Mouse (Mus musculus) 416B (cell line): ENCODE measurements around the gene Tsen54.

ENCODE experiments used
- DNase-seq: peaks from one replicate; pipeline ENCODE4 v3.0.0; 2011; ENCODE audit warnings: low read depth

Tsen54 gene

DNA sequence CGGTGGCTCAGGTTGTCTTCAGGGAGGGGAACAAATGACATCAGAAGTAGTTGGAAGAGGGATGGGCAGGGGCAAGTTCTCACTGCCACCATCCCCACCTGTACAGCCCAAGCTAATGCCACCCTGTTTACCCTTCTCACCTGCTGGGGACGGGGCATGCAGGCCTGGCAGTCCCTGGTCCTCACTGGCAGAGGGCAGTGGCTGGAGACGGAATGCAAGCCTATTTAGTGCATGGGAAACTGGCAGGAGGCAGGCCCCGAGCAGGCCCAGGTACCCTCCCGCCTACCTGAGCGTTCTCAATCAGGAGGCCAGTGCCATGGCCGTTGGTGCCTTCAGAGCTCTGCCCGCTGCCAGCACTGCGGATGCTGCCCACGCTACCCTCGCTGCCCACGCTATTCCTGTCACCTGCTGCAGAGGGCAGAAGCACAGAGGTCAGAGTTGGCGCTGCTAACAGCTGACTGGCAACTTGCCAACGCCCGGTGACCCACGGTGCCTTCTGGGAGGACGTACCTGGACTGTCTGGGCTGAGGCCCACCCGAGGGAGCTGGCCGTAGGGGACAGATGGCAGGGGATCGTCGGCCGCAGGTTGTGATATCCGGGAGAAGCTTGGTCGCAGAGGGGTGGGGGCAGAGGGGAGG lies 11.3 kb upstream of the Tsen54 start:
- no peak for DNase-seq

DNA sequence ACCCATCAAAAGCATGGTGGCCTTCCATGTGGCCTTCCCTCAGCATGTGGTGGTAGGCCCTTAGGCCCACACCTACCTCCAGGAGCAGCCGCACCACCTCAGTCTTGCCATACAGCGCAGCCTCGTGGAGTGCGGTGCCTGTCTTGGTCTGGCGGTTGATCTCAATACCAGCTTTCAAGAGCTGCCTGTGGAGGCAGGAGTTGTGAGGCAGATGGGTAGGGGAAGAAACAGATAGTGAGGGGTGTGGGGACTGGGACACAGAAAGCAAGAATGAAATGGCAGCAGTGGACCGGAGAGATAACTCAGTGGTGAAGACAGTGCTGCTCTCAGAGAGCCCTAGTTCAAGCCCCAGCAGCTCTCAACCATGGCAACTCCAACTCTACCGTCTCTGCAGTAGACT lies 9.5 kb upstream of the Tsen54 start:
- DNase-seq: no peak

DNA sequence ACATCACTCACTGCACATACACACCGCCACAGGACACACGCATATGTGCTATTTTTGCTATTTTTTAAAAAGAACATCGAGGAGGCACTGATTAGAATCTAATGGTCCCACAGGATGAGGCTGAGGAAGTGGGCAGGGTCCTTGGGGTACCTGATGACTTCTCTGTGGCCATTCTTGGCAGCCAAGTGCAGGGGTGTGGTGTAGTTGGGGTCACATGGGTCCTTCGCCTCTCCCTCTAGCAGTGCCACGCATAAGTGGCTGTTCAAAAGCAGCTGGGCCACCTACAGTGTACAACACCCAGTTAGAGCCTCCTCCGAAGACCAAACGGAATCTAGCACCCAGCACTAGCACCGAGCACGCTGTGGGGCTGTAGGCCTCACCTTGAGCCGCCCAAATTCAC lies 8.4 kb upstream of the Tsen54 start:
- DNase-seq: peak; percentile 76

DNA sequence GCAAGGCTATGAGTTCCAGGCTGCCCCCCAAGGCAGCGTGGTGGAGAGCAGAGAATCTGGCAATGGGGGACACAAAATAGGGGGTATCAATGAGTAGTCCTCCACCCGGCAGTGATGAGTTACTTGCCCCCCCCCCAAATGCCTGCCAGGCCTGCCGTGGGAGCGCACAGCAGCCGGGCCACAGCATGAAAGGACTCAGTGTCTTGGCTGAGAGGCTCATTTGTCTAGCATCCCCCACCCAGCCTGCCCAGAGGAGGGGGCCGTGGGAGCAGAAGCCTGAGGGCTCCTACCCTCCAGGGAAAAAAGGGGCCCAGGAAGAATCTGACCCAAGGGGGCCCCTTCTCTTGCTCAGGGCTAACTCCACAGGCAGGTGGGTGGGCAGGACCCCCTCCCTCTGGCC lies 7.2 kb upstream of the Tsen54 start:
- DNase-seq: no peak

DNA sequence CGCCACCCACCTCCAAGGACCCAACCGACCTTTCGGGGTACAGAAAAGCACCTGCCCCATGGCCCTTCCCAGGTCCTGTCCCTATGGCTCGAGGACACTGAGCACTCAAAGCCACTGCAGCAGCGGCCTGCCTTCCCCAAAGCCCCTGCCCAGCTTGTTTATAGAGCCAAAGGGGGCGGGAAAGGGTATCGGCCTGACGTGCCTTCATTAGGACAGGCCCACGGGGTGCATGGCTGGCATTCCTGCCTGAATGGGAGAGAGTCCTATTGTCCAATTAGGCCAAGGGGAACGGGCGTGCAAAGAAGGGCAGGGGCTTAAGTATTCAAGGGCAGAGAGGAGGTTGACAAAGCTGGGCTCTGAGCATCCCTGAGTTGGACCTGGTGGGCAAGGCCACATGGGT lies 6.6 kb upstream of the Tsen54 start:
- DNase-seq: no peak

DNA sequence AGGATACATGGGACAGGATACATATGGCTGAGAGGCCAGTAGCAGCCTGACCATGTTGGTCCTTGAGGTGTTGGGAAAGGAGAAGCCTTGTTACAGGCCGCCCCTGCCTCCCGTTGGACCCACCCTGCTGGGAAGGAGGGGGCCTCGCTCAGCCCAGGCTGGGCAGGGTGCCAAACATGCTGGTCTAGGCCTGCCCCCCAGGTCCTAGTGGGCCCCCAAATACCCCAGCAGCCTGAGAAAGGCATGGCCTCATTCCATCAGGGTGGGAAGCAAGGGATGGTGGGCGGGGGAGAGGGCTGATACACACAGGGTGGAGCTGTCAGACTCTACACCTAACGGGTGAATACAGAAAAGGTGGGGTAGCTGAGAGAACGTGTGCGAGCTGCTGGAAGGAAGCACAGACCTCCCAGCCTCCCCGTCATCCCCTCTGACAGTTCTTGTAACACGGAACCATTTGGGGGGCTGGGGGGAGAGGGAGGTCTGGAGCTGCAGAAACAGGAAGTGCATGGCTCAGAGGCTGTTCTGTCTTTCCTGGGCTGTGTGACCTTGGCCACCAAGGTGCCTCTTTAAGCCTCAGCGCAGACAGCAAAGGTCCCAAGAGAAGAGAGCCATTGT lies 5.7 kb upstream of the Tsen54 start:
- DNase-seq: peak; percentile 24

DNA sequence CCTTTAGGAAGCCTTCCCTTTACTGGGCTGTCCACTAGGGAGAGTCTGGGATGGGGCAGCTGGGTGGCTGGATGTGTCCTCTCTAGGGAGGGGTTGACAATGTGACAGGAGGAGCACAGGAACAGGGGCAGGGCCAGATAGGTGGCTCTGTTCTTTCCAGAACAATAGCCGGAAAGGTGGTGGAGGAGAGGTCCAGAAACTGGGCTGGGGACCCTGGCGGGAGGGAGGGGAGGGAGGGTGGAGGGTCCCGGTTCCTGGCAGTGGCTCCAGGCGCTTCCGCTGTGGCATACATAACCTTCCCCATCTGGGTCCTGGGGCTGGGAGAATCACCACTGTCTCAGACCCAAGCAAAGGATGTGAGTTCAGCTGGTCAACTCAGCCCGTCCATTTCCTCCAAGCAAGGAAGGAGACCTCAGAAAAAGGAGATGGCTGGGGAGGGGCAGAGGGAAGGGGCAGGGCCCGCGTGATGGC lies 5.2 kb upstream of the Tsen54 start:
- DNase-seq: no peak

DNA sequence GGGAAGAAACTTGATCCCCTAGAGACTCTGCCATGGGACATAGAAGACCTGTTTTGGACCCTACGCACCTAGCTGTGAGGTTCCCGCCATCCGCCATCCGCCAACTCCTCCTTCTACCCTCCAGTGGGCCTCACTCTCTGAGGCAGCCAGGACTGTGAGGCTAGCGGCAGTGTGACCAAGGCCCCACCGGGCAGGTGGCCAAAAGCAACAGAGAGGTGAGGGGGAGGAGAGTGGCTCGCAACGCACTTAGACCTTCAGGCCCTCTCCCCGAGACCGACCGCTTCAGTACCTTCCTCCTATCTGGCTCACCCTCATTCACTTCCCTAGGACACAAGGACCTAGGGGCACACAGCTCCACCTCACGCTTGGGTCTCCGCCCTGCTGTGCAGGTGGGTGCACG lies 4.1 kb upstream of the Tsen54 start:
- no peak for DNase-seq

DNA sequence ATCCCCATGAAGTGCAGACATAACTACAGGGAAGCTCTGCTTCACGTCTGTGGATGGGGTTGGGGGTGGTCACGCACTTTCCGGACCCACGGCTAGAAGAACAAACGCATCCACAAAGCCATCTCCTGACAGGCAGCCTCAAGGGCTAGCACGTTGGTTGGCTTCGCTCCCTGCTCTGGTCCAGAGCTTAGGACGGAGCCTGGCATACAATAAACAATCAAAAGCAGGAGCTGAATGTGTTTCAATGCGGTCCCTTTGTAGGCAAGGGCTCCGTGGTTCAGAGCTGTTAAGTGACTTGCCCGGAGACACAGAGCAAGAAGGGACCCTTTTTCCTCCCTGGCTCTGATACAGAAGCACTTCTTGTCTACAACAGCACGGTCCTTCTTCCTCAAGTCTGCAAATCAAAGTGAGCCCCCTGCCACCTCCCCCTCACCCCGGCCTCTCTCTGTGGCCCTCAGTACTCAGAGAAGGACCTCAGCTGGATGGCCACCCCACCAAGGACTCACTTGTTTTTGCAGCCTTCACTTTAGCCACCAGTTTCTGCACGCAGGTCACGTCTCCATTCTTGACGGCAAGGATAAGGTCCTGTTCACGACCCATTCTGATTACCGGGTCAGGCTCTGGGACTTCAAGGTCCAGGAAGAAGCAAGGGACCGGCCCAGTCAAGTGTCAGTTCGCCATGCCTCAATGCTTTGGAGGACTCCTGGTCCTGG lies 3.0 kb upstream of the Tsen54 start:
- DNase-seq: no peak

DNA sequence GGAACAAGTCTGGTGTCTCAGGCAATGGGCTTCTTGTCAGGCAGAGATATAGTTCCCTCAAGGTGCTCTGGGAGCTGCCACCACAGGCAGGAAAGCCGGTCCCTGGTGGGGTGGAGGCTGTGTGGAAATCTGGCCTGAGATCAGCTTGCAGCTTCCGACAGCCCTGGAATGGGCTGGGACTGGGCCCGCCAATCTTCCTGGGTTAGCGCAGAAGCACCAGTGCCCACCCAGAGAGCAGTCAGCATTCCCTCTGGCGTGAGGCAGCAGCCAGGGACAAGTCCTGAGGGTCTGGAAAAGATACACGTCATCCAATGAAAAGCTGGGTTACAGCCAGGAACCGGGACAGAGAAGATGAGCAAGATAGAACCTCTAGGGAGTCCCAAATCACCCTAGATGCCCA lies 2.4 kb upstream of the Tsen54 start:
- DNase-seq: no peak

DNA sequence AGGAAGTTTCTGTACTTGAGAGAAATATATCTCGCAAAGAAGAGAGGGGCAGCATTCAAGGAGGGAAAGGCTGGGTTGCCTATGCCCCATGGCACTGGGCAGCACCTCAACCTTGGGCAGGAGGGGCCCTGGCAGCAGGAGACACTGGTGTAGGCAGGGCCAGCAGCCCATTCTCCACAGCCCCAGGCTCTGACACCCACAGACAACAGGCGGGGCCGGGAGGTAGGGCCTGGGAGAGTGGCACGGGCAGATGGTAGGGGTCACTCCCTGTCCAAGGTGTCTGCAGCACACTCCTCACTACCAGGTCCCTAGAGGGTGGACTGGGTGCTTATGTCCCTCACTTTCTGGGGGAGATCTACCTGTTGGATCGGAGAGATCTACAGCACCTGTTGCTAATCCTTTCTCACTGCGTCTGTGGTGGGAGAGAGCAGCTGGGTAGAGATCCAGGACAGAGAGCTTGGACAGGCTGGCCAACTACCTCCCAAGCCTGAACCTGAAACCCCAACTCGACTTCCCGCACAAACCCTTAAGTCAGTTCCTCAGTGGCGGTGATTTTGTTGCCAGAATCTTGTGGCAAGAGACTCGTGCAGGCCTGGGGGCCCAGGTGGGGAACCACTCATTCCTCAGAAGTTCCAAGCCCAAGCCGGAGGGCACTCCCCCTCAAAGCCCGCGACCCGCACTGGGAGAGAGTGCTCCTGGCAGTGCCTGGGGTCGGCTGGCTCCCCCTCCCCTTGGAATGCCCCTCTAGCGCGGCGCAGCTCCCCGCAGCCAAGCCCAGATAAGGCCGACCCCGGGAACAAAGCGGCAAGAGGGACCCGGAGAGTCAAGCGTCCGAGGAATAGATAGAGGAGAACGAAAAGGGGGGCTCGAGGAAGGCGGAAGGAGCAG lies 1.7 kb upstream of the Tsen54 start:
- DNase-seq: no peak

DNA sequence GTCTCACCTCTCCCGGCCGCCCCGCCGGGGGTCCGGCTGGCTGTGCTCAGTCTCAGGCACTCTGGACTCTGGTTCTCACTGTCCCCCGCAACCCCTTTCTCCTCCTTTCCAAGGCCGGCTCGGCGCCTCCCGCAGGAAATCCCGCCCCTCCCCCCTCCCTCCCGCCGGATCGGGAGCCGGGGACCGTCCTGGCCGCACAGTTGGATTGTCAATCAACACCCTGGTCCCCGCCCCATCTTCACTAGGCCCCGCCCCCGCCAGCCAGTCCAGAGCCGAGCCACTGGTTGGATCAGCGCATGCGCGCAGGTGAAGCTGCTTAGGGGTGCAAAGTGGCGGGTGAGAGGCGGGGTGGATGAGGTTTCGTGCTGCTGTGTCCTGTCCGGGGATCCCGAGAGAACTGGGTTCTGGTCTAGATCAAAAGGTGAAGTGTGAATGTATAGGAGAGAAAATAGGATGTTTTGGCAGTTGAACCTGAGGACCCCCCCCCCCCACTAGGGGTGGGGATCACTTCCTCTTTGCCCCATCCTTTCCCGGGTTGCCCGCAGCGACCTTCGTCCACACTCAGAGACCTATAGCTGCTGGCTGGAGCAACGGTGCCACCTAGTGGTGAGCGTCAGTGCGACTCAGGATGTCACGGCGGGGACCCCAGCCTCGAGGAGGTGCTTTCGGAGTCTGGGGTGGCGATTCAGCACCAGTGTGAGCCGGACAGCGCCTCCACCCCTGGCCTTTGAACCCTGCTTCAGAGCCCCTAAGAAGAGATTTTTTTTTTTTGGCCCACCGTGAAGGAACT lies 822 bp upstream of the Tsen54 start, which contains the start of gene Caskin2:
Caskin2 (minus strand) TSS at position 133 of the 790 bp plus-strand sequence.
- DNase-seq: peak; percentile 93

DNA sequence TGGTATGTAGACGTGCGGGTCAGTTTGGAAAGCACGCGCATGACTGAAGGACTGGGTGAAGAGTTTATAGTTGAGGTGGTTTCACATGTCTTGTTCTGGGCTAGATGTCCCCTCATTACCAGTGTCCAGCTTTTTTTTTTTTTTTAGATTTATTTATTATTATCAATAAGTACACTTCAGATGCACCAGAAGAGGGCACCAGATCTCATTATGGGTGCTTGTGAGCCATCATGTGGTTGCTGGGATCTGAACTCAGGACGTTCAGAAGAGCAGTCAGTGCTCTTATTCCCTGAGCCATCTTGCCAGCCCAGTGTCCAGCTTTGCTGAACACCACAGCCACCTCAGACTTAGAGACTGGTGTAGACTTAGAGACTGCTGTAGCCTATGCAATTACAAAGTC lies 2.8 kb downstream of the Tsen54 start:
- peak; percentile 39 for DNase-seq

DNA sequence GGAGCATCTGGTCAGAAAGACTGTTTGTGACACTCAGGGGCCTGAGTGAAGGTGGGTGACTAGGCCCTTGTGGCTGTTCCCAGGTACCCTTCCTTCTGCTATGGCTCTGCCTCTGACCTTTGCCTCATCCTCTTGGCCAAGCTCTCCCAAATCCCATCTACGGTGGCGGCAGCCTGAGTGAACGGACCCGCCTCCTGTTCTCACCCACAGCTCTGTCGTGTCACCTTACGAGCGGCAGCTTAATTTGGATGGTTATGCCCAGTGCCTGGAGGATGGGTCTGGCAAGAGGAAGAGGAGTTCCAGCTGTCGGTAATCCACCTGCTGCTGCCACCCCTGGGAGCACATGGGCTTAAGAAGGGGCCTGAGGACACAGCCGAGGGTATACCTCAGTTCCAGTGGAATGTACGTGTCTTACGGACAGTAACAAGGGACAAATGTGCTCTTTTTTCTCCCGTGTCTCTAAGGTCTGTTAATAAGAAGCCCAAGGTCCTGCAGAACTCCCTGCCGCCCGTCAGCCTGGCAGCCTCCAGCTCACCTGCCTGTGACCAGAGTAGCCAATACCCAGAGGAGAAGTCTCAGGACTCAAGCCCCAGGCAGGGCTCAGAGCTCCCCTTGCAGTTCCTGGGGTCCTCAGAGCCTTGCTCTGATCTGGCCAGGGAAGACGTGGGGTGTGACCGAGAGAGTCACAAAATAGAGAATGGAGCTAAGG lies 5.5 kb downstream of the Tsen54 start:
- no peak for DNase-seq

DNA sequence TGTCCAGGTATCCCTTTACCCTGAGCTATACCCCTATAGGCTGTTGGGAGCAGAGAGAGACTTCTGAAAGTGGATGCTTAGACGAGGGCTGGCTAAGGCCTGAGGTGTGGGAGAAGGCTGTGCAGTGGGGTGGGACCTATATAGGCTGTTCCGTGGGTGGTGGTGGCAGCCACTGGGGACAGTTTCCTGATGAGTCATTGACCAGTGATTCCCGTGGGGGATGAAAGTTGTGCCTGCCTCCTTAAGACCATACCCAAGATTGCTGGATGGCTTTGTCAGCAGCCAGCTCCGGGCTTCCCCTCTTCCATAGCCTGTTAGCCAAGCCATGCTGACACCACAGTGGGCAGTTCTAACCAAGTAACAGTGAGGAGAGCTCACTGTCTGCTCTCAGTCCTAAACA lies 6.5 kb downstream of the Tsen54 start:
- no peak for DNase-seq

DNA sequence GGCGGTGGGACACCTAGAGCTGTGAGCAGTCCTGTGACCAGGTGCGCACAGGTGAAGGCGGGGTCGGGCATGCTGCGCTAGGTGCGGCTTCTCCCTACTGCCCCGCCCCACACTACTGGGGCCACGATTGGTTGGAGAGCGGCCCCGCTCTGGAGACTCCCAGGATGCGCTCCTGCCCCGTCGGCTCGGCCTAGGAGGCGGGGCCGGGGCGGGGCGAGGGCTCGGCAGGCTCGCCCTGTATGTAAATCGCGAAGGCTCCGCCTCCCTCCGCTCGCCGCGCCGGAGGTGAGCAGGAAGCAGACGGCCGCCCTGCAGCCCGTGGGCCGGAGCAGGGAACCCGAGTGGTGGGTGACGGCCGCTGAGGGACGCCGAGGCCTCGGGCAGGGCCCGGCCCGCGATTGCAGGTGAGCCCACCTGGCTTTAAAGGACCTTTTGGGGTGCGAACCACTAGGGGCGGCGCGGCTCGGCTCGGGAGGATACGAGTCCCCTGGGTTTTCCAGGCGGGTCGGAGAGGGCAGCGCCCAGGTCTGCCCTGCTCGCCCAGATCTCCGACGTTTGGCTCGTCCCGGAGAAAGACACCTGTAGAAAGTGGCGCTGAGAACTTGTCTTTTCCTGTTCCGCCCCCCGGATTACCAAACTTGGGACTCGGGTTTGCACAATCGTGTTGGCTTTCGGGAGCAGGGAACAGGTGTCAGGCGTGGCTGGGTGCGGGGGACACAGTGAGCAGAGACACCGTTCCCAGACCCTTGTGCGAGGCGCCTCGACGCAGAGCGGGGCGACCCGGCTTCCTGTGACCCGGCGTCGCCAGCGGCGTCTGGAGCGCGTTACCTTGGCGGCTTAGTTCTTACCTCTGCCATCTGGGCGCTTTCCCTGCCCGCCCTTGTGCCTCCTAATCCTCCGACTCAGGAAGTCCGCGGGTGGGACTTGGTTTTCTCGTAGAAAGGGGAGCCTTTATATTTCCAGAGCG lies 9.5 kb downstream of the Tsen54 start, which contains the start of gene Llgl2:
Llgl2 (plus strand) TSS at position 276 of the 967 bp plus-strand sequence.
- DNase-seq: no peak

DNA sequence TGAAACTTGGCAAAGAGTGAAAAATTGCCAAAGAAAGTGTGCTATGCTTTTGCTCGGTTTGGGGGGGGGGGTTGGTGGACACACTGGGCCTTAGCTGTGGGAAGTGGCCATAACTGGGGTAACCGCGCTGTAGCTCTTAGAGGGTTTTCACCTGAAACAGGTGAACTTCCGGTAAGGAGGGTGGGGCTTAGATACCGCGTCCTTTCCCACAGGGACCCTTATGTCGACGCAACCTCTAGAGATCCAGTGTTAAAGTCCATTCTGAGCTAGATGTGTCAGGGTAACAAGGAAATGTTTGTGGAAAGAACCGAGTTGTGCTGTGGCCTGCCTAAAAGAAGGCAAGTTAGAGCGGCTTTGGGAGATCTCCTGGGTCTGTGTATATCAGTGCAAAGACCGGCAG lies 10.3 kb downstream of the Tsen54 start:
- no peak for DNase-seq

DNA sequence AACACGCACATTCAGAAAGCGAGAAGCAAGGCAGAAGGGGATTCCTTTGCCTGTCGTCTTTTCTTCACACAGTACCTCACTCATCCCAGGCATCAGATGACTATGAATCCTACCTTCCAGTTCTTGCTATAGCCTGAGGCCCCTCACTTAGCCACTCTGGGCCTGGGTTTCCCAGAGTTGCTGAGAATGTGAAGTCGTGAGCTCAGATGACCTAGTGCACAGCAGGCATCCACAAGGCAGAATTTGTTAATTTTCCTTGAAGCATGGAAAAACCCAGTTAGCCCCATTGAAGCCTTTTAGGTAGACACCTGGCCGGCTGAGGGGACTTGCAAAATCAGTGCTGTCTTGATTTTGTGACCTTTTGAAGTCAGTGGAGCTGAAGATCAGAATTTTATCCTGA lies 12.0 kb downstream of the Tsen54 start:
- no peak for DNase-seq

DNA sequence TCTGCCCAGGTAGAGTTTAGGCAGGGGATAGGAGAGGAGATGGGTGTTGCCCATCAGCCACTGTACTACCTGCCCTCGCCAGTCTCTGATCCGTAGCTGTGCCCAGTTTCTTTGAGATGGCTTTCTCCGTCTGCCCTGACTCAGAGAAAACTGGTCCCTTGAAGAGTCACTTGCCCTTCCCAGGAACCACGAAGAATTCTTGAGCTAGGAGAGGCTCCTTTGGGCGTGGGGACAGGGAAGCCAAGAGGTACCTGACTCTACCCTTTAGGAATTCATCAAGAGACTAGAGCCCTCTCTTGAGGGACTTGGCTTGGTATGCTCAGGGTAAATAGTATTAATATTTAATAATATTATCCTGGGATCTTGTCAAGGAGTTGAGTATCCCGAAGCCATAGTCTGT lies 13.1 kb downstream of the Tsen54 start:
- no peak for DNase-seq

DNA sequence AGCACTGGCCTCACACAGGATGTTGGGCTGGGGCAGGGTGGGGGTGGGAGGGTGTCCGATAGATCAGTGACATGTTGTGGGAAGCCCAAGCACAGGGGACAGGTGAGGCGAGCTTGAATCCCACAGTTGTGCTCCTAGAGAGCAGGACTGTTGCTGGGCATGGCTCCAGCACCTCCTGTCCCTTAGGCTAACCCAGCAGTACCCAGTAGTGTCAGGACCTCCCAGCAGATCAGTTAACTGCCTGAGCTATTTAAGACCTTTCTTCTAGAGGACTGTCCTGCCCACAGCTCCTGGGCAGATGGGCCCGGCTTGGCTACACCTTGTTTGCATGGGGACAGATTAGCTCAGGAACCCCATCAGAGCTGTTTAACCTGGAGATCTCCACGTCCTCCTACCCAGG lies 14.5 kb downstream of the Tsen54 start:
- no peak for DNase-seq
